Mouse (Mus musculus) activated CD4-positive, CD25-positive, alpha-beta regulatory T cell, adult 4 months (primary cell): ENCODE measurements at regions not wholly inside any gene's neighbourhood (a gene's known extent, or its start where the extent isn't known, plus 50 kb on each side); places are given as distances from the start of the nearest gene placed in this dataset.

Experiments
- ATAC-seq: one replicate; pipeline ENCODE4 v1.8.0; 2017

DNA sequence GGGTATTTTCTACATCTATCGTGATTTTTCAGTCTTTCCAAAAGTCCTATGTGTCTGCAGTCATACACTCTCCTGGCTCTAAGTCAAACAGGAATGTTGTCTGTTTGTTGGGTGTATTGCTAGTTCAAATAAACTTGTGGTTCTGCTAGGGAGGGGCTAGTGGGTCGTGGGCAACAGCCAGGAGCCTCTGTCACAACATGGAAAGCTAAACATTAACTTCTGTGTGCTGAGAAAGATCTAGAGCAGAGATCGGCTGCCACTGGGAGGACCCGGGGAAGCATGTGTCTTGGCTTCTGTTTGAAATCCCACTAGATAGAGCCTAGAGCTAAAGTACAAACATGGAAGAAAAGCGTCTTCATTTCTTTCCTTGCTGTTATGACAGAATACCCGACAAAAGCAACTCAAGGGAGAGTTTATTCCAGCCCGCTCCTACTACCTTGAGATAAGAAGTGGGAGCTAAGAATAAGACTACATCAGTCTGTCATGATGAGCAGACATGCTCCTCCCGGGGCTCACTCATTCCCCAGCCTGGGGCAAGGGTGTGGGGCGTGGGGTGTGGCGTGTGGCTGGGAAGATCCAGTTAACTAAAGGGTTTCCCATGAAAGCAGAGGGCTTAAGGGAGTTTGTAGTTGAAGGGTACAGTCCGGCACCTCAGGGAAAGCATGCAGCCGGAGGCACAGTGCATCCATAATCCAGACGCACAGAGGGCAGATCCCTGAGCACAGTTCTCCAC is 190.7 kb downstream of the Rybp start:
- ATAC-seq = no peak

DNA sequence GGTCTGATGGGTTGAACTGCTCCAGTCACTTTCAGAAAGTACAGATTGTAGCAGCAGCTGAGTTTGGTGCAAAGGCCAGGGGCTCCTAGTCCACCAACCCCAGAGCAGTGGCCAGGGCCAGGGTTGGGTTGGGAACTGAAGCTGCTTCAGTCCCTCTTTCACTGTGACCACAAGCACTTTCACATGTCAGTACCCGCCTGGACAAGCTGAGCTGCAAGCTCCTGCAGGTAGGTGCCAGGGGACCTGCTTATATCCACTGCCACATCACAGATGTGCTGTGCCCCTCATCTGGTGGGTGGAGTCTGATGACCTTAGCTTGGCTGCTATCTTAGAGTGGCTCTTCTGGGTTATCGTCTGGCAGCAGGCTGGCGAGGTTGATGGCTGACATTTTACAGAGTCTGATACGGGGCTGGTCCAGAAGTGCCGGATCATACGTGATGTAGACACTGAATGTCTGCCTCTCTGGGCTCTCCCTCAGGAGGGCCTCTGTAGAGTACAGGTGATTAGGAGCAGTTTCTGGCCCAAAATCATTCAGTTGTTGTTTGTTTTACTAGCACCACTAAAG is 192.6 kb downstream of the Rybp start:
- ATAC-seq = no peak

GRCm38 (mm10) chr6:100092870-100093269 is 194.4 kb downstream of the Rybp start:
- no peak for ATAC-seq

DNA sequence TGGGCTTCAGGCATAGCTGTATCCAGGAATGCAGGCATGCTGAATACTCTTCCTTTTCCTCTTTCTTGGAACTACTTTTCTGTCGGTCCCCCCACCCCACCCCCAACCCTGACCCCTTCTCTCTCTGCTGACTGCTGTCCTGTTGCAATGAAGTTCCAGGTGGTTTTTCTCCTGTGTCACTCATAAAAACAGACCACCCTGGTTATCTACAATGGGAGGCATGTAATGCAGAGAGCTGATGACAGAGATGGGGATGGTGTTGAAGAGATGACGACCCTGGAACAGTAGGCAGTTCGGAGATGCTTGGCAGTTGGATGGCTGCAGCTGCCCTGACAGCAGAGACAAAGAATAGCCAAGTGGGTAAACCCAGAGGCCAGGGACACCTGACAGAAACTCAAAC is 195.5 kb downstream of the Rybp start:
- no peak for ATAC-seq

GRCm38 (mm10) chr6:100088576-100088975 is 198.7 kb downstream of the Rybp start:
- no peak for ATAC-seq

DNA sequence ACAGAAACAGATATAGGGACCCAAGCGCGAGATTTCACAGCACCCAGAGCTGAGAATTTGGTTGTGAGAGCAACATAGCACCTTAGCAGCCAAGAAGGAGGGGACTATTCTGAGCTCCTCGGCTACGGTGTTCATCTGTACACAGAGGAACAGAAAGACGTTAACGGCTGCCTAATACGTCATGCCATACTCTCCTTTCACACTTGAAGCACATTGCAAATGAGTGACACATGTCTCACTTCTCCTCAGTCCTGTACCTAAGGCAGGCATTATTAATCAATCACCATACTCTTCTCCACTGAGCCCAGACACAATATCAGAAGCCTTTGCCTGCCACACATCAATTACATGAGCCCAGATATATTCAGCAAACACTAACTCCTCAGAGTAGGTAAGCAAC is 200.5 kb downstream of the Rybp start:
- no peak for ATAC-seq

- ATAC-seq = no peak
Observed at GRCm38 (mm10) chr6:100085981-100086380, 201.3 kb downstream of the Rybp start.

DNA sequence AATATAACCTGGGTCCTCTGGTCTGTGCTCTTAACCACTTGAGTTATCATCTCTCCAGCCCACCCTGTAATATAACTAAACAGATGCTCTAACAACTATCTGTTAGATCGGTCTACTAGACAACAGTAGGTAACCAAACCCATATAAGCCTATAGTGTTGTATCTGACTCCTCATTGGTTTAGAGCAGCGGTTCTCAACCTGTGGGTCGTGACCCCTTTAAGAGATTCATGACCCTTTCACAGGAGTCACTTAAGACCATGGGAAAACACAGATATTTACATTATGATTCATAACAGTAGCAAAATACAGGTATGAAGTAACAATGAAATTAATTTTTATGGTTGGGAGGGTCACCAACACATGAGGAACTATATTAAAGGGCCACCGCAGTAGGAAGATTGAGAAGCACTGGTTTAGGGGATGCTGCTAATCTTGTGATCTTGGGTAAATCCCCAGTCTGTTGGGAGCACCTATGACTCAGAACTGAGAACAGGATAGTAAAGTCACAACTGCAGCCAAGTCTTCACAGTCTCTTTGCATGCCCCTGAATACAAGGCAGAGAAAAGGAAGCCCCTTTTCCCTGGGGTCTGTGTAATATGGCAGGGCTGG is 203.3 kb downstream of the Rybp start:
- no peak for ATAC-seq

- ATAC-seq = no peak
Observed at GRCm38 (mm10) chr6:100083127-100083526, 204.2 kb downstream of the Rybp start.

DNA sequence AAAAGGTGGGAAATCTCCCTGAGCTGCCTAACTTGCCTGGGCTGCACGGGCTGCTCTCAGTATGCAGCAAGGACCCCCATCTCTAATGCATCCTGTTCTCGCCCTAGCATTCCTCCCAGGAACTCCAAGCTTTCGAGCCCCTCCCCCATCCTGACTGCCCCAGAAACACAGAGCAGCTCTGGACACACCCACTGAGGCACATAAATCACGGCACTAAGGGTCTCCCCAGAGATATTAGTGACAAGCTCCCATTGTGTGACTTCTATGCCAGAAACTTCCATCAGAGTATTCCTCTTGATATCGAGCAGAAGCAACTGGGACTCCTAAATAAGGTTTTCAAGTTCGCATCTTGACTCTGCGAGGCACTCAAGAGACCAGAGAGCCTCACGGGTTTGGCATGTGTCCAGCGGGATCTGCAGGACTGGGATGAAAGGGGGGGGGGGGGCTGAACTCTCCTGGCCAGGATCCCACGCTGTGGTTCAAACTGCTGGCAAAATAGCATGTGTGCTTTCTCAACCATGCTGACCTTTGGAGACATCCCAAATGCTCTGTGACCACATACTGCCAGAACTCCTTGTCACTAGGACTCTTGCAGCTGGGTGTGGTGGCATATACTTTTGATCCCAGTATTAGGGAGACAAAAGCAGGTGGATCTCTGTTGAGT is 212.5 kb downstream of the Rybp start:
- ATAC-seq = no peak

GRCm38 (mm10) chr6:100072261-100072968 is 214.9 kb downstream of the Rybp start:
- no peak for ATAC-seq

GRCm38 (mm10) chr6:100069151-100069550 is 218.1 kb downstream of the Rybp start:
- no peak for ATAC-seq

- no peak for ATAC-seq
Observed at GRCm38 (mm10) chr6:100067273-100067672, 220.0 kb downstream of the Rybp start.

- ATAC-seq = no peak
Observed at GRCm38 (mm10) chr6:100065586-100065985, 221.7 kb downstream of the Rybp start.

DNA sequence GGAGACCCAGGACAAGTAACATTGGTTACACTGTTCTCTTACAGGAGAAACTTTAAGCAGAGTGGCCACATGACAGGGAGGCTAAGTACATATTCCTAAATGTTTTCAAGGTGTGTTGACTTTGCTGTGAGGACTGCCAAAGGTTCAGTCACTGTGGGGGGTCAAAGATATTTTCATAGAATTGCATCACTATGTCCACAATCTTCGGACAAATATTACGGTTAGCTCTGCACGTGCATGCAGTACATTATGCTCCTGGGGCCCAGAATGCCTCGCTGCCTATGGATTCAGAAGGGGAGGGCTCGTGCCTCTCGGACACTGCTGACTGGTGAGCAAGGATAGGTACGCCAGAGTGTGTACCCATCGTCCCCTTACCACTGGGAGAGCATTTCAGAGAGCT is 224.3 kb downstream of the Rybp start:
- no peak for ATAC-seq

DNA sequence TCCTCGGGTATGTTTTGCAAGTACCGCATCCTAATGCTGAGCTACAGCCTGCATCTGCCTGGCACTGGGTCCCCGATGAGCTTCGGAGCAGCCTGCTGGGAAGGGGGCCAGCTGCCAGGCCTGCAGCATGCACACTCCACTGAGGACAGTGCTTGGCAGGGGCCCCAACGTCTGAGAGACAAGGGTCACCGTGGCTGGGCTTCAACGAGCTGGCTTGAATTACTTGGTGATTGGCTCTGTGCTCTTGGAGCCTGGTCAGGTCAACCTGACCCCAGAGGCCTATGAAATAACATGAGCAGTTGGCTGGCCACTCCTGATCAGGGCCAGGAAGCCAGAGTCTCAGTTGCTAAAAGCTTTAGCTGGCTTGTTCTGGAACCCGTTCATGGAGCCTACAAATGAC is 227.5 kb downstream of the Rybp start:
- ATAC-seq = no peak

DNA sequence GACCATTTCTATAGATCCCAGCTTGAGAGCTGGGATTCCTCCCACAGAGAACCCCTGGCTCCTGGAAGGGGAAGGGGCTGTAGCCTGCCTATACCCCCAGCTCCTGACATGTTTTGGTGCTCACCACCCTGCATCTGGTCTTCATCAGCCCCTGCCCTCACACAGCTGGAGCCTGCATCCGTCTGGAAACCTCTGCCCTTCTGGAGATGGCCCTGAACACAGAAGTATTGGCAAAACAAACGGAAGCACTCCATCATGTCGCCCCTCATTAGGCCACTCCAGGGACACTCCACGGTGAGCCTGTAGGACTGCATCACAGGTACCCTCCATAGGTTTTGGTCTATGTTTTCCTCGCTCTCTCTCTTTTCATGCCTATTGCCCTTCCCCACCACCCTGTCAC is 231.3 kb downstream of the Rybp start:
- no peak for ATAC-seq

DNA sequence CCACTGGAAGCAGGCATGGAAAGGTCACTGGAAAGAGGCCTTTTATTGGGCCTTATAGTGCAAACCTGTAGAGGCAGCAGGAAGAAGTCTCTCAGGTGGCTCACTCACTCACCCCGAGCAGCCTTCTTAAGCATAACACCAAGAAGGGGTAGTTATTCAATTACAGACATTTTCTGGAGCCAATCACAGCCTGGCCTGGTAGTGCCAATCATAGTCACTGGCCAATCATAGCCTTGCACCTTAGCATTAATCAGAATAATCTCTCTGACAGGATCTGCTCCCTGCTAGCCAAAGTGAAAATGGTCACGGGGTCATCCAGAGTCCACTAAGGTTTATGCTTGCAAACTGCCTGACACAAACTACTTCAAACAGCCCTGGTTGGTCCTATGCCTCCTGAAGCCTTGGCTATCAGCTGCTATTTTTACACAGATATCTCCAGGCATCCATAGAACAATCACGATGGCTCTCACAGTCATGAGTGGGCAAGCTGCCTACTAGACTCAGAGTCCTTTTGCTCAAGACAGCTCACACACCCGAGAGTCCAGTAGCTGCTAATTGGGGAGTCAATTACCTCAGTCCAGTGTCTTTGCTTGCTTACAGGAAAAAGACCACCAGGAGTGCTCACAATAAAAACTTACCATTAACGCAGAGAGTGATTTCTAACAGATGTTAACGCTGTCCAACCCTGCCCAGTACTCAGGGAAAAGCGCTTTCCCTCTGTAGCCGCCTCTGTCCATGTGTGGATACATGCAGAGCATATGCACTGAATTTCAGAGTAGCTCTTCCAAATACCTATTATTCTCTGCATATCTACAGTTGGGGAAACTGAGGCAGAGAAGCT is 234.1 kb downstream of the Rybp start:
- ATAC-seq = no peak

DNA sequence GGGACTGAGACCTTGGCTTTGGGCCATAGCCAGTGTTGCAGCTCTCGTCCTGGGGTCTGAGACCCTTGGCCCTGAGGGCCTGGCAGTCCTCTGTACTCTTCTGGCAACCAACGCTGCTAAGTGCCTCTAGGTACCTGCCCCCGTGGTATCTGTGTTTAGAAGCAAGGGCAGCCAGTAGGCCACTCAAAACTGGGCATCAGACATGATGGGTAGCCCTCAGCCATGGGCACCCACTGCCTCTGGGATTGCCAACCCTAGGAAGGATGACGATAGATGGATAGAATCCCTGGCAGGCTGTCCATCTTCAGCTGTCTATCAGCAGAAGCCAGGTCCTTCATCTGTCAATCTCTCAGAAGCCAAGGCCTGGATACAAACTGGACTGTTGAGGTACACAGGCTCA is 234.9 kb downstream of the Rybp start:
- ATAC-seq = no peak

GRCm38 (mm10) chr6:100049036-100049435 is 238.2 kb downstream of the Rybp start:
- ATAC-seq = no peak

DNA sequence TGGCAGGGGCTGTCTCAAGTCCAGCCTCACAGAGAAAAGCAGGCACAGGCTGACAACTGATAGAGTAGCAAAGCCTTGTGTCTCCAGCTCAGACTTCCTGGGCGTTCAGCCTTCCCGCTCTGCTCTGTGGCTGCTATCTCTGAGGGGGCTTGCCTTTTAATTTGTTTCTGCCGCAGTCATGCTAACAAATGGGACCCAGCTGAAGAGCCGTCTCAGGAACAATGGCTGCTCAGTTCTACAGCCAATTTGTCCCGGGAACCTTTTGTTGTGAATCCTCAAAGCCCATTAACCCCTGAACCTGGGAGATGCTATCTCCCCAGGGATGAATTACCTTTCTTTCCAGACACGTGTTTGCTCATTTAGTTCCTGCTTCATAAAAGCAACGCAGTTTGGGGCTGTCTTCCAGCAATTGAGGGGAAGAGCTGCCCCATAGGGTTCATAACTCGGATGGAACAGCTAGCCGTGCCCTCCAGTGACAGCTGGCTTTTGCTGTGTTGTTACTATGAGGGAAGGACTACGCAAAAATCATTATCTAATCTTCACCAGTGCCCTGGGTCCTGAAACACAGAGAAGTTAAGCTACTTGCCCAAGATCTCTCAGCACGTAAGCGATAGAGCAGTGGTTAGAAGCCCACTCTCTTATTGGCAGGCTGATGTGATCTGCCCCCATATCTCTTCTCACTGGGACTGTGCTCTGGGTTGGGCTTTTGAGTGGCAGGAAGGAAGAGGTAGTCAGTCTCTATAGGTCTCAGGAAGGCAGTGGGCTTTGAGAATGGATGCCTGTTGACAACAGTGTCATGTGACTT is 240.9 kb downstream of the Rybp start:
- no peak for ATAC-seq
